Mouse (Mus musculus): ENCODE data around the gene Plekhm3.

GRCm38 (mm10) chr1:64770169-64770568 lies 186.5 kb downstream of the Plekhm3 start:
- no peak for TF ChIP-seq CTCF (IDR thresholded peaks at IDR 0.05; ENCODE audit: low read depth)
- TF ChIP-seq EP300 (optimal IDR thresholded peaks at IDR 0.05), result no peak
